23 mouse cellular contexts compared by ENCODE assay signal in the genomic region with DNA sequence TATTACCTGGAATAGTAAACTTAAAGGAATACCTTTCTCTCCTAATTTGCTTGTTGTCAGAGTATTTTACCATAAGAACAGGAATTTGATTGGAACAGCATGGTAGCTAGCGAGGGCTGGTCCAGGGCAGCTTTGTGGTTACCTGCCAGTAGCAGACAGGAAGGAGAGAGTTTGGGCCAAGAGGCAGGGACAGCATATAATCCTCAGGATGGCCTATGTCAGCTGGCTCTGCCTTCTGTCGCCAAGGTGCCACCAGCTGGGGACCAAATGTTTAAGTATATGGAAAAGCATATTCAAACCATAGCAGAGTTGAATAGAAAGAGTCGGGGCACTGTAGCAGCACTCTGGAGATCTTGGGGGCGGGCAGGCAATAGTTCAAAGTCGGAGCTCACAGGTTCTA.
DNase-seq lines count a peak whose midpoint lies in the region; ATAC-seq and TF ChIP-seq lines count a peak whose summit lies in the region.
"Had no signal": no experiment of that assay in that cellular context is flagged by ENCODE, and none has a peak within 500 bp of the region (broad histone marks: within the 10 kb centered on the region; RNA-seq: fewer than 3 reads in every experiment).

No protein-coding gene starts in this region.

- H3K9me3 ChIP-seq in heart, embryonic 12.5 days (replicated peaks), result no peaks in the 10 kb centered on the region; the same call in 1 of the 2 replicates
- H3K9me3 ChIP-seq in midbrain, embryonic 14.5 days (ENCODE audit: control insufficient read depth, low read length), result no peaks in the 10 kb centered on the region
- H3K9me3 ChIP-seq: embryonic facial prominence, embryonic 13.5 days; forebrain, embryonic 13.5 days; G1E; heart, embryonic 13.5 days; hindbrain, embryonic 12.5 days had no signal

- intact Hi-C loops in left cerebral cortex, adult 2 months (cut with DNase I), result no loop called here

- H3K4me2 ChIP-seq in heart, embryonic 12.5 days, result no peak overlapping the region
- H3K4me2 ChIP-seq in midbrain, embryonic 14.5 days (ENCODE audit: low read length), result no peak overlapping the region
- H3K4me2 ChIP-seq: embryonic facial prominence, embryonic 13.5 days; forebrain, embryonic 13.5 days; heart, embryonic 13.5 days; hindbrain, embryonic 12.5 days had no signal

- peak; percentile 11 for DNase-seq in ZHBTc4 (ENCODE audit: low read depth, low spot score)
- peak; percentile 31 for DNase-seq in cerebellum, adult 11-12 months
- DNase-seq in cerebellum, adult 9-10 months, result peak; percentile 41
- DNase-seq in cerebellum, postnatal 25 days, result peak; percentile 27 to 40
- DNase-seq in Muller cell, postnatal 12 days (ENCODE audit: inconsistent ontology term), result no peak
- DNase-seq in midbrain, embryonic 14.5 days, result no peak
- DNase-seq in left cerebral cortex, adult 2 months (ENCODE audit: extremely low spot score in 1 of 2, low spot score in 2 of 2), result no peak
- DNase-seq: adrenal gland, adult 2 months; adrenal gland, postnatal 36 days; forebrain, postnatal 0 days; gastrocnemius, adult 2 months; gastrocnemius, postnatal 25 days; heart, postnatal 4 days; kidney, adult 11 months; kidney, adult 9 months had no signal

- 67% methylated on average over 5 of the region's 5 CpGs for WGBS in heart, embryonic 12.5 days
- WGBS in midbrain, embryonic 14.5 days, result 81% methylated on average over 5 of the region's 5 CpGs

- no peaks in the 10 kb centered on the region for H3K4me1 ChIP-seq in heart, embryonic 12.5 days (replicated peaks)
- no peaks in the 10 kb centered on the region for H3K4me1 ChIP-seq in midbrain, embryonic 14.5 days (ENCODE audit: control insufficient read depth, insufficient read depth, low read length)
- H3K4me1 ChIP-seq: embryonic facial prominence, embryonic 13.5 days; forebrain, embryonic 13.5 days; heart, embryonic 13.5 days; hindbrain, embryonic 12.5 days had no signal

- ATAC-seq in heart, embryonic 12.5 days (ENCODE audit: insufficient number of reproducible peaks, low FRiP score), result no peak
- ATAC-seq in midbrain, embryonic 14.5 days (ENCODE audit: low FRiP score, low TSS enrichment), result no peak
- ATAC-seq: forebrain, embryonic 13.5 days; forebrain, postnatal 0 days; hindbrain, embryonic 16.5 days; inflammation-experienced regulatory T-cells, adult 6 months had no signal

- no peak overlapping the region for H3K4me3 ChIP-seq in heart, embryonic 12.5 days
- H3K4me3 ChIP-seq in midbrain, embryonic 14.5 days (replicated peaks; ENCODE audit: low read depth, low read length), result no peak overlapping the region
- no peak overlapping the region for H3K4me3 ChIP-seq in left cerebral cortex, adult 2 months
- H3K4me3 ChIP-seq: embryonic facial prominence, embryonic 13.5 days; forebrain, embryonic 13.5 days; gastrocnemius, adult 2 months; heart, embryonic 13.5 days; hindbrain, embryonic 12.5 days had no signal

- H3K36me3 ChIP-seq in heart, embryonic 12.5 days, result no peaks in the 10 kb centered on the region
- H3K36me3 ChIP-seq in midbrain, embryonic 14.5 days (ENCODE audit: control insufficient read depth, insufficient read depth, low read length), result no peaks in the 10 kb centered on the region
- H3K36me3 ChIP-seq: embryonic facial prominence, embryonic 13.5 days; G1E; heart, embryonic 13.5 days; hindbrain, embryonic 12.5 days had no signal

- no peak overlapping the region for H3K9ac ChIP-seq in heart, embryonic 12.5 days
- no peak overlapping the region for H3K9ac ChIP-seq in midbrain, embryonic 14.5 days (replicated peaks; ENCODE audit: low read length)
- H3K9ac ChIP-seq: embryonic facial prominence, embryonic 13.5 days; forebrain, embryonic 13.5 days; forebrain, postnatal 0 days; heart, embryonic 13.5 days; hindbrain, embryonic 12.5 days had no signal

- TF ChIP-seq CTCF in left cerebral cortex, adult 2 months (IDR thresholded peaks at IDR 0.05), result no peak

- no peaks in the 10 kb centered on the region for H3K27me3 ChIP-seq in heart, embryonic 12.5 days (replicated peaks)
- H3K27me3 ChIP-seq in midbrain, embryonic 14.5 days (ENCODE audit: control insufficient read depth, insufficient read depth, low read length), result no peaks in the 10 kb centered on the region
- H3K27me3 ChIP-seq: embryonic facial prominence, embryonic 13.5 days; forebrain, embryonic 13.5 days; heart, embryonic 13.5 days; hindbrain, embryonic 12.5 days had no signal

- H3K27ac ChIP-seq in heart, embryonic 12.5 days (ENCODE audit: poor library complexity, severe bottlenecking), result no peak overlapping the region
- no peak overlapping the region for H3K27ac ChIP-seq in midbrain, embryonic 14.5 days (replicated peaks; ENCODE audit: low read depth, low read length)
- no peak overlapping the region for H3K27ac ChIP-seq in left cerebral cortex, adult 2 months
- H3K27ac ChIP-seq: embryonic facial prominence, embryonic 13.5 days; forebrain, embryonic 13.5 days; gastrocnemius, adult 2 months; heart, embryonic 13.5 days; hindbrain, embryonic 12.5 days had no signal

Comparison
In these comparisons a context has a peak if more than half of its experiments do, and no peak if none do; other contexts are left out.
1. DNase-seq: peak in ZHBTc4 (single experiment), cerebellum, adult 11-12 months (single experiment), cerebellum, adult 9-10 months (single experiment) and cerebellum, postnatal 25 days (2 of 2); none in Muller cell, postnatal 12 days (single experiment), midbrain, embryonic 14.5 days (single experiment) and left cerebral cortex, adult 2 months (0 of 2).